Mouse (Mus musculus): ENCODE data around the gene Dctn5. TPM values are rescaled to one million over a fixed set of nuclear protein-coding genes. Genes with fewer than 3 reads are reported as not detected.

Dctn5 gene
- total RNA-seq, 2 experiments from 2014 or later, result 35.1 to 36.2 TPM

- DNase-seq, result no peak
Observed at GRCm38 (mm10) chr7:122160037-122160436, 27.2 kb downstream of the Dctn5 start.

- DNase-seq, result no peak
Observed at GRCm38 (mm10) chr7:122163766-122164165, 30.9 kb downstream of the Dctn5 start.

GRCm38 (mm10) chr7:122167203-122167602 lies 34.4 kb downstream of the Dctn5 start:
- no peak for DNase-seq

GRCm38 (mm10) chr7:122170705-122171104 lies 37.9 kb downstream of the Dctn5 start:
- DNase-seq, result no peak

GRCm38 (mm10) chr7:122171613-122172012 lies 38.8 kb downstream of the Dctn5 start:
- no peak for DNase-seq

GRCm38 (mm10) chr7:122180720-122181119 lies 47.9 kb downstream of the Dctn5 start:
- DNase-seq, result no peak

GRCm38 (mm10) chr7:122184569-122184968 lies 51.7 kb downstream of the Dctn5 start:
- no peak for DNase-seq

- no peak for DNase-seq
Observed at GRCm38 (mm10) chr7:122186043-122186442, 53.2 kb downstream of the Dctn5 start, which contains the start of gene Ern2. Gene Ern2, minus strand, starts transcription at chr7:122186207.

GRCm38 (mm10) chr7:122189484-122189883 lies 56.6 kb downstream of the Dctn5 start:
- DNase-seq, result peak; percentile 59

GRCm38 (mm10) chr7:122191097-122191496 lies 58.3 kb downstream of the Dctn5 start:
- no peak for DNase-seq

- DNase-seq, result no peak
Observed at GRCm38 (mm10) chr7:122193919-122194318, 61.1 kb downstream of the Dctn5 start.

- DNase-seq, result no peak
Observed at GRCm38 (mm10) chr7:122196771-122197170, 63.9 kb downstream of the Dctn5 start.

GRCm38 (mm10) chr7:122197306-122197705 lies 64.5 kb downstream of the Dctn5 start:
- DNase-seq, result peak; percentile 58

Other genes with a start within 250 kb of the Dctn5 start
- 10 to 100 TPM; 15.9 to 16.0 TPM for gene Cog7, start 151.3 kb upstream of the Dctn5 start, total RNA-seq (2021)
- 10 to 100 TPM; 52.1 to 52.8 TPM for gene Gga2, start 111.8 kb upstream of the Dctn5 start, total RNA-seq (2021)
- 10 to 100 TPM; 49.1 to 51.0 TPM for gene Ubfd1, start 65.9 kb upstream of the Dctn5 start, total RNA-seq (2021)
- gene Ears2, start 65.8 kb upstream of the Dctn5 start, total RNA-seq (2021), result 10 to 100 TPM; 30.4 to 32.3 TPM
- gene Ndufab1, start 31.2 kb upstream of the Dctn5 start, total RNA-seq (2021), result 1,000 to 10,000 TPM; 1,113 to 1,195 TPM
- gene Palb2, start 56 bp upstream of the Dctn5 start, total RNA-seq (2021), result 1 to 10 TPM; 4.0 to 4.2 TPM
- gene Plk1, start 26.4 kb downstream of the Dctn5 start, total RNA-seq (2021), result 10 to 100 TPM; 36.0 to 42.6 TPM
- gene Ern2, start 53.2 kb downstream of the Dctn5 start, total RNA-seq (2021), result not detected
- gene Chp2, start 86.5 kb downstream of the Dctn5 start, total RNA-seq (2021), result 1 to 10 TPM; 1.3 to 1.9 TPM
- gene Prkcb, start 155.7 kb downstream of the Dctn5 start, total RNA-seq (2021), result 1 to 10 TPM; 2.1 to 3.0 TPM

Data from heart, postnatal 4 days (tissue).